Mouse (Mus musculus) pancreas, adult 10 weeks (tissue): ENCODE data around the gene Proca1. TPM values are rescaled to one million over a fixed set of nuclear protein-coding genes. Genes with fewer than 3 reads are reported as not detected.

Source experiments
- polyA plus RNA-seq: library from polyadenylated mRNA; stranded (reverse); fragments of 350-450 nt; fragmentation: Illumina TruSeq; extraction: RNeasy Lipid Tissue Mini Kit (QIAGEN cat#74804); gene quantifications from one replicate; pipeline ENCODE4 v1.2.3, GENCODE M21; 2015; ENCODE audit warnings: low read depth, low replicate concordance; ENCODE audit not compliant: insufficient read depth

The Proca1 gene
- polyA plus RNA-seq, result 2.8 TPM

DNA sequence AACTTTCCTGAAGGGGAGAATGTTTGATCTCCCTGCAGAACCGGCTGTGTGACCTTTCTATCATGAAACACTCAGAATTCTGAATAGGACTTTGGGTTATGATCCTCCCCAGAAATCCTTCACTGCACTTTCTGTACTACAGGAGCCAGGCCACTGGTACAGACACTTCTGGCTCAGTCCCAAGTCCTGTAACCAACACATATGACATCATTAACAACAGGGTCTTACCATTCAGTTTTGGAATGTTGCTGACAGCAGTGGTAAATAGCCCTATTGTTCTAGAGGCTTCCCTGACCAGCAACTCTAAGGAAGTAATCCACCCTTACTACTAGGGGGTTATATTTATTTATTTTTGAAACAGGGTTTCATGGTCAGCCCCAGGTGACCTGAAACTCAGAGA, at the start of gene Proca1:
TSS of gene Proca1 (plus strand) at position 280 of the 400 bp plus-strand sequence.

DNA sequence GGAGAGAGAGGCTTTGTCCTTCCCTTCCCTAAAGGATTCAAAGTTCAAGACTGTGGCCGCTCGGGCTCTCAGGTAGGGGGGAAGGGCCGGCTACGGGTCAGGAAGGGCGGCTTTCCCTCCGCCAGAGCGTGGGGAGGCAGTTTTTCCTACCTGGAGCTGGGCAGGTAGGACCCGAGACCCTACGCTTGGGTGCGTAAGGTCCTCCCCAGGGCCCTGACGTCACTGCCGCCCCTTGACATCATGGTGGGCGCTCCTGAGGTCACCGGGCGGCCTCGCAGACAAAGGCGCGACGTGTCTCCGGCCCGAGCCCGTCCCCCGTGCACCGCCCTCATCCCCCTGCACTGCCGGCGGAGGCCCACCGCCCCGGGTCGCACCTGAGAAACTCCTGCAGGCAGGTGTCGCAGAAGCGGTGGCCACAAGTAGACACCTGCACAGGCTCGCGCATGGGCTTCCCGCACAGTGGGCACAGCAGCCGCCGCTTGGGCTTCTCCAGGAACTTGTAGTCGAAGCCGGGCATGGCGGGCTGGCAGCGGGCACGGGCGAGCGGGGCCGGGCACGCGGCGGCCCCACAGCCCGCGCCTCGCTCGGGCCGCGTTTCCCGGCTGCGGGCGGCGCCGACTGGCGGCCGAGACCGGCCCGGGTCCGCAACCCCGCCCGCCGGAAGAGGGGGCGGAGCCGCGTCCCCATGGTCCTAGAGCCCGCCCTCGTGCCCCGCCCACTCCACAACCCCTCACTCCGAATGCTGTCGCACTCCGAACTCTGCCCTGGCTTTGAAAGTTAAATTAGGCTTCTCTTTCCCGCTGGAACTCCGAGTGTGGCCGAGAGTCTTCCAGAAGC, 28.1 kb upstream of the Proca1 start, which contains the start of gene Traf4:
TSS of gene Traf4 (minus strand) at position 666 of the 837 bp plus-strand sequence.

DNA sequence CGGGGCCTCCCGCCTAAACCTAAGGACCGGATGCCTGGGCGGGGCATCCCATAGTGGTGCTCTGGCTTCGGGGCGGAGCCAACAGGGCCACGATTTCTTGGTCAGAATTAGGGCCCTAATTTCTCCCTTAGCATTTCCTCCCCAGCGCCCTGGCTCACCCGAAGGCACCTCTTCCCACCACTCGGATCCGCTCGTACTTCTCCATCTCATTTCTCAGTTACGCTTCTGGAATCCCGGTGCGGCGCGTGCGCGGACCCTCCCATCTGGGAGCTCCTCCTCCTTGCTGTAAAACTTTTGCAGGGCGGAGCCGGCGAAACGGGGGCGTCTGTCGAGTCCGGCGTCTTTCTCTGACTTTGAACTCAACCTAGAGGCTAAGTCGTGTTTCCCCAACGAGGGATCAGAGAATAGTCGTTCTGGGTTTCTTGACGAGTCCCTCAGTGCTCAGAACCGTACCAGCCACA, 16.8 kb upstream of the Proca1 start, which contains the start of the genes Nek8 and Tlcd1:
TSS of gene Nek8 (minus strand) at position 274 of the 461 bp plus-strand sequence.
TSS of gene Tlcd1 (plus strand) at position 310 of the 461 bp plus-strand sequence.

DNA sequence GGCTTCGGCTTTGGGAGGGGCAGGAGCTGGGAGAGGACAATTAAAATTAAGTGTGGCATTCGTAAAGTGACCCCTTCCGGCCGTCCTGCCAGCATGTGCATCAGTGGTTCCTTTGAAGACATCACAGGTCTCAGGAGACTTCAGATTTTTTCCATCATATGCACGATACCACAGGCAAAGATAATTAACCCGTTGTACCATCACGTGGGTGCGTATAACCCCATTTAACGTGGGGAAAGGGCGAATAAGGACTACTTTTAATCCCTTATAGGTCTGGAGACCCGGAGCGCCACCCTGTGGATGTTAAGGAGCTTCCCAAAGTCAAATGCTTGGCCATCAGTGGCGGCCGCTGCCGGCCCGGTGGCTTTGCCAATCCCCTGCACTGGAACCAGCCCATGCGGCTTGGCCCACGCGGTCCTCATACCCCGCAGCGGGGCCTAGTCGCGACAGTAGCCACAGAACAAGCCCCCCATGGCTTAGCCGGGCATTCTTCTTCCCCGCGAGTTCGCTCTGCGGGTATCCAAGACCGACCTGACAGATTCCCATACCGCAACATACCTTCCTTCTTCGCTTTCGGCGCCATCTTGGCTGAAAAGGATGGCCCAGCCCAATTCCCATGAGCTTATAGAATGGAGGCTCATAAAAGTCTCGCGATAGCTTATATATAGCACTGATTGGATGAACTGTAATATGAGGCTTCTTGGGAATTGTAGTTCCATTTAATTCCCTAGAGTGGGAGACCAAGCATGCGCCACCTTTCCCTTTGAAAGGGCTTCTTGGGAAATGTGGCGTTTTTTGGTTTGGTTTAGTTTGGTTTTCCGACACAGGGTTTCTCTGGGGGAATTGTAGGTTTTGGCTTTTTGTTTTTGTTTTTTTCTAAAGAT, 10.0 kb upstream of the Proca1 start, which contains the start of gene Rpl23a:
TSS of gene Rpl23a (minus strand) at position 624 of the 884 bp plus-strand sequence.

DNA sequence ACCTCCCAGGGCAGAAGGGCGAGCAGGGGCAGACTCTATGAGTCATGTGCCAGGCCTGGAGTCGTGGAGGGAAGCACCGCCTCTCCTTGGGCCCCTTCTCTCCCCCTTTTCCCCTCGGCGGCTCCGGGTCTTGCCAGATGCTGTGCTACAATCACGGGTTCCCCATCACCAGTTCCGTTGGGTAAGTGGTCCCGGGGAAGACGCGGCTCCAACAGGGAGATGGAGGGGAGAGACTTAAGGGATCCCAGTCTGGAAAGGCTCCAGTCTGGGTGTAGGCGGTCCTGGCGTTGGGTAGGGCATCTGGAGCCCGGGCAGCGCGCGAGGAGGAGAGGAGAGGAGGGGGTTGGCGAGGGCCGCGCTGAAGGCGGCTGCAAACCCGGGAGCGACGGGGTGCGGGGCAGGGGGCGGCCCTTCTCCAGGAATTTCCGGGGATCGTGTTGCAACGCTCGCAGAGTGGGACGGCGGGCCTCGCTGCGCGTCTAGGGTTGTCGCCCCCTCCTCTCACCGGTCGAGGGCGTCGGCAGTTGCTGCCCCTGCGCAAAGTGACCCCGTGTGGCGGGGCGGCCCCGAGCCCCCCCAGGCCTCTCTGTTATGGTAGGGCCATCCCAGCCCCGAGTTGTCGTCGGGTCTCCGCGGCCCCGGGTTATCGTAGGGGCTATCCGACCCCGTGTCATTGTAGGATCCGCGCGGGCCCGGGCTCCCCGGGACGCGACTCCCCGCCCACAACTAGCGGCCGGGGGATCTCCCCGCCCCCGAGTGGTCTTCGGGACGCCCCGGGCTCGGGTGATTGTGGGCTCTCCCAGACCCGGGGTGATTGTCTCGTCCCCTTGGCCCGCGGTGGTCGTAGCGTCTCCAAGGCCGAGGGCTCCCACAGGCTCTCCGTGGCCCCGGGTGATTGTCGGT, 4.6 kb upstream of the Proca1 start, which contains the start of gene Rab34:
TSS of gene Rab34 (plus strand) at position 100 of the 903 bp plus-strand sequence.

GRCm38 (mm10) chr11:78245627-78246317, 52.6 kb downstream of the Proca1 start, which contains the start of the genes Sdf2 and Supt6:
TSS of gene Sdf2 (plus strand) at chr11:78245746.
TSS of gene Supt6 (minus strand) at chr11:78245987.

Other genes starting within 250 kb of the Proca1 start
- 18.7 TPM for gene Phf12, start 210.6 kb upstream of the Proca1 start, polyA plus RNA-seq
- 2.6 TPM for gene Dhrs13, start 161.1 kb upstream of the Proca1 start, polyA plus RNA-seq
- 11.2 TPM for gene Flot2, start 155.5 kb upstream of the Proca1 start, polyA plus RNA-seq
- 7.3 TPM for gene Eral1, start 113.0 kb upstream of the Proca1 start, polyA plus RNA-seq
- gene Fam222b, start 98.7 kb upstream of the Proca1 start, polyA plus RNA-seq, result 3.5 TPM
- 4.2 TPM for gene Traf4, start 27.8 kb upstream of the Proca1 start, polyA plus RNA-seq
- gene Nek8, start 16.7 kb upstream of the Proca1 start, polyA plus RNA-seq, result 2.8 TPM
- 4.9 TPM for gene Tlcd1, start 16.7 kb upstream of the Proca1 start, polyA plus RNA-seq
- gene Rpl23a, start 9.8 kb upstream of the Proca1 start, polyA plus RNA-seq, result 699 TPM
- 8.5 TPM for gene Rab34, start 5.0 kb upstream of the Proca1 start, polyA plus RNA-seq
- 21.8 TPM for gene Sdf2, start 52.4 kb downstream of the Proca1 start, polyA plus RNA-seq
- 10.6 TPM for gene Supt6, start 52.6 kb downstream of the Proca1 start, polyA plus RNA-seq
- gene 2610507B11Rik, start 68.4 kb downstream of the Proca1 start, polyA plus RNA-seq, result 29.5 TPM
- gene BC030499, start 97.4 kb downstream of the Proca1 start, polyA plus RNA-seq, result not detected
- gene Spag5, start 108.1 kb downstream of the Proca1 start, polyA plus RNA-seq, result not detected
- 1.1 TPM for gene Aldoc, start 129.6 kb downstream of the Proca1 start, polyA plus RNA-seq
- gene Pigs, start 135.0 kb downstream of the Proca1 start, polyA plus RNA-seq, result 7.7 TPM
- 3.8 TPM for gene Unc119, start 150.1 kb downstream of the Proca1 start, polyA plus RNA-seq
- gene Foxn1, start 193.2 kb downstream of the Proca1 start, polyA plus RNA-seq, result not detected
- gene Slc13a2, start 228.8 kb downstream of the Proca1 start, polyA plus RNA-seq, result not detected